Mouse (Mus musculus): Measurements from ENCODE around the gene Snca. TPM values are rescaled to one million over a fixed set of nuclear protein-coding genes. Genes with fewer than 3 reads are reported as not detected.

Gene Snca
- polyA plus RNA-seq, 1 experiment from 2014 or later: 43.3 TPM

DNA sequence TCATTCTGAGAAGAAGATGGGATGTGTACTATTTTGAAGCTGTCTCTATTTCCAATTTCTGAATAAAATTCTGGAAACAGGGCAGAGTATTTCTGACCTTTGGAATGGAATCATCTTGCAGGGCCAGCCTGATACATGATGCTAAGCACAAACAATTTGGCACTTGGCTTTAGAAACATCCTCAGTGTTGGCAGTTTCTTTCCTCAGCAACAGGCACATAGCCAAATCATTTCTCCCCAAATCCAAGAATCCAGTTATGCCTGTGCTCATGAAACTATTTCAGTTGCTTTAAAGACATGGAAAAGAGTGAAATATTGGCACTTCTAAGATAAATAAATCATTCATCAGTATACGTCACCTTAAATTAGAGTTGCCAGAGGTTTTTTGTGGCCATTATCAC, 57.8 kb downstream of the Snca start:
- Histone ChIP-seq H3K4me2 (replicated peaks) (no peak overlapping the region), H3K27me3 (no peaks in the 10 kb centered on the region)
- no peak for ATAC-seq (ENCODE audit: low FRiP score)

DNA sequence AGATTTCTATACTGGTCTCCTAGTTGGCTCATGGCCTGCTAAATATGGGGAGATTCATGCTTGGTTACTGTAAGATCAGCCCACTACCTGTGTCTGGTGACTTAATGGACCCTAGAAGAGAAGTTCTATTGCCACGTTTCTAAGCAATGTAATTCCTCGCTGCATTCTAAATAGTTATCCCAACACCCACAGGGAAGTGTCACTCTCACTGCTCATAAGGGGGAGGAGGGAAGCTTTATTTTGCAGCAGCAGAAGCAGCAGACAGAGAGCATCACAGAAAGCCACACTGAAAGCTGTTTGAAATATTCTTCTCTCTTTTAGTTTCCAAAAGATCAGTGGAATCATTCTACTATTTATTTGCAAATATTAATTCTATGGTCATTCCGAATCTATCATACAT, 64.0 kb downstream of the Snca start:
- Histone ChIP-seq H3K27me3 (no peaks in the 10 kb centered on the region), H3K36me3 (no peaks in the 10 kb centered on the region), H3K4me1 (no peaks in the 10 kb centered on the region), H3K4me2 (replicated peaks) (no peak overlapping the region), H3K9ac (no peak overlapping the region), H3K4me3 (no peak overlapping the region), H3K27ac (no peak overlapping the region), H3K9me3 (replicated peaks) (no peaks in the 10 kb centered on the region)
- no peak for ATAC-seq (ENCODE audit: low FRiP score)
- 75% methylated on average over 3 of the region's 3 CpGs for WGBS

More for the DNA sequence above, 57.8 kb downstream of the Snca start:
- Histone ChIP-seq H3K36me3 (no peaks in the 10 kb centered on the region), H3K9ac (no peak overlapping the region), H3K9me3 (replicated peaks) (no peaks in the 10 kb centered on the region), H3K4me1 (no peaks in the 10 kb centered on the region), H3K4me3 (no peak overlapping the region), H3K27ac (no peak overlapping the region)
- WGBS: 94% methylated on average over 1 of the region's 1 CpGs

DNA sequence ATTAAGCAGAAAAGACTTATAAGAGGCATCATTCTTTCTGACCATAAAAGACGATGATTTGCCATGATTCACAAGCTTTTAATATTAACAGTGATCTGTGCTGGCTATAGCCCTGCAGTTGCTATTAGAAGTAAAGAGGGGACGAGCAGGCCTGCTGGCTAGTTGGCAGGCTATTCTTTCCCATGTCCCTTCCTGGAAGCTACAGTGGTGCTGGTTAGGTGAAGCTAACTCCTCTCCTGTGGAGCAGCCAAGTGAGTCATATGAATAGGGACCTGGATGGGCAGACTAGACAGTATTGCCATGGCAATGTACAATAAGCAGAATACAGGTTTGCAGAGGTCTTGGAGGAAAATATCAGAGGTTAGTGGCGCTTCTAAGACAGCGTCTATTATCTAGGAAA, 66.8 kb downstream of the Snca start:
- ATAC-seq (ENCODE audit: low FRiP score): no peak
- H3K4me2 ChIP-seq (replicated peaks): no peak overlapping the region
- 89% methylated on average over 4 of the region's 4 CpGs for WGBS

DNA sequence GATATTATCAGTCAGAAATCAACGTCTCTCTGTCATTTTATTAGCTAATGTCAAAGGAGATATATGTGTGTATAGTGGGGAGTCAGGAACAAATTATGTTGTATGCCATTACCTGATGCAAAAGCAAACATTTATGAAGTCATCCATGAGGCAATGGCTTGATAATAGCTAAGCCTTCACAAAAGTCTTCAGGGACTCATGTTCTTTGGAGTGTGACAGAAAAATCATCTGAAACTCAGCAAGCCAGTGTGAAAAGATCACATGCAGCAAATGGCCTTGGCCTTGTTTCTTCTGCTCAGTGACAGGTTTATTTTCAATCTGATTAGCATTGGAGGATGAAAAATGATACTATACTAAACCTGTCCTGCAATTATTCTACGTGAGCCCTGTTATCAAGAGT, 67.9 kb downstream of the Snca start:
- Histone ChIP-seq H3K4me1 (no peaks in the 10 kb centered on the region), H3K27me3 (no peaks in the 10 kb centered on the region), H3K4me3 (no peak overlapping the region), H3K36me3 (no peaks in the 10 kb centered on the region), H3K9me3 (replicated peaks) (no peaks in the 10 kb centered on the region), H3K27ac (no peak overlapping the region), H3K9ac (no peak overlapping the region), H3K4me2 (replicated peaks) (no peak overlapping the region)
- ATAC-seq (ENCODE audit: low FRiP score): peak; percentile 72
- 57% methylated on average over 2 of the region's 2 CpGs for WGBS

More for the DNA sequence above, 66.8 kb downstream of the Snca start:
- H3K4me1 ChIP-seq: no peaks in the 10 kb centered on the region
- no peaks in the 10 kb centered on the region for H3K36me3 ChIP-seq
- H3K27ac ChIP-seq: no peak overlapping the region
- H3K9me3 ChIP-seq (replicated peaks): no peaks in the 10 kb centered on the region
- H3K4me3 ChIP-seq: no peak overlapping the region
- no peaks in the 10 kb centered on the region for H3K27me3 ChIP-seq
- H3K9ac ChIP-seq: no peak overlapping the region

DNA sequence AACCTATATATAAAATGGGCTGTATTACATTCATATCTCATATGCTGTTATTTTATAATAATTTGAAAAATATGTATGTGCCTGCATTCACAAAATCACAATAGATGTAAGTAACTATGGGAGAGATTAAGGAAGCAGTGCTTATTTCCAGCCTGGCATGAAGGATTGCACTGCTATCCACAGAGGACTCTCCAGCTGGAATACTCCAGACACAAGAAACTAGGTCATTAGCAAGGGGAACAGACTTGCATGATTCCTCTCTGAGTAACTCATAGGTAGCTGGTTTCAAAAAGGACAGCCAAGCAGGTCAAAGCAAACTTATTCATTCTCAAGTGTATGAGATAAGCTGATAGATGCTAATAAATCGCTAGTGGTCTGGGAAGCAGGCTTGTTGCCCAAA, 74.7 kb downstream of the Snca start:
- Histone ChIP-seq H3K27ac (no peak overlapping the region), H3K27me3 (no peaks in the 10 kb centered on the region), H3K4me3 (no peak overlapping the region), H3K4me1 (no peaks in the 10 kb centered on the region), H3K9me3 (replicated peaks) (no peaks in the 10 kb centered on the region), H3K36me3 (no peaks in the 10 kb centered on the region), H3K4me2 (replicated peaks) (no peak overlapping the region), H3K9ac (no peak overlapping the region)
- WGBS: 97% methylated on average over 1 of the region's 1 CpGs
- ATAC-seq (ENCODE audit: low FRiP score): no peak

DNA sequence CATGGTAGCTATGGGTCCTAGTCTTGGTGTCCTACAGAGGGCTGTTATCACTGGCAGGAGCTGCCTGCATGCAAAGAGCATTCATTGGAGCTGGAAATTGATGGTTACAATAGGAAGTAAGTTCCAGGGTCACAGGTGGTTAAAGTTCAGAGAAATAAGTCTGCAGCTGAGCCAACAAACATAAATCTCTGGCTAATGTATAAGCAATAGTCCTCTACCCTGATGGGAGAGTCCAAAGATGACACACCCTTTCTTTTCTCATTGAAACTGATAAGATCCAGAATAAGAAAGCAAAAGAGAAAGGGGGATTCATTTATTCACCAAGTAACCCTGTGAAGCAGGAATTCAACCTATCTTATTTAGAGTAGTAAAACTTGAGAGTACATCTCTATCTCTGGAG, 83.7 kb downstream of the Snca start:
- Histone ChIP-seq H3K9ac (no peak overlapping the region), H3K9me3 (replicated peaks) (no peaks in the 10 kb centered on the region)
- no peak for ATAC-seq (ENCODE audit: low FRiP score)

DNA sequence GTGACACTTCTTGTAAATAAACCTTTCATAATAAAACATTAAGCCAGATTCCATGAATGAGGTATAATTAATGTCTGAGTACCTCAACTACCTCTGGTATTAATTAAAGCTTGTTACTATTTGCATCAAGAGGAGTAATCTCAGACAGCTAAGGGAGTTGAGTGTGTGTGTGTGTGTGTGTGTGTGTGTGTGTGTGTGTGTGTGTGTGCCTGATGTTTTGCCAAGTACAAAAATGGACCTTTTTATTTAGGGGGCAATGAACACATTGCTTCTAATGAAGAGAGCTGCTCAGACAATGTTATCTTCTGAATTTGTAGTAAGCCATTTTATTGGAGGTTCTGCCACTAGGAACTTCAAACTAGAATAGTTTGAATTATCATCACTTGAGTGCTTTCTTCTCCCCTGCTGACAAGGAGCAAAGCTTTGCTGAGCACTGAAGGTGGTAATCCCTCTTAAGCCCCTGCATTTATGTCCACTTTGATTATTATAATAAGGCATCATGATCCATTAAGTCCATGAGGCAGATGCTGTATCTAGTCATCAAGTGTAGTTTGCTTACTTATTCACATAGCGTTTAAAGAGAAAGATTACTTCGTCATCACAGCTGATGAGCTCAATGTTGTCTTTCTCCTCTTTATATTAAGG, 88.1 kb downstream of the Snca start:
- H3K27ac ChIP-seq: no peak overlapping the region
- no peak for ATAC-seq (ENCODE audit: low FRiP score)
- 86% methylated on average over 2 of the region's 2 CpGs for WGBS
- no peak overlapping the region for H3K4me3 ChIP-seq
- H3K4me2 ChIP-seq (replicated peaks): no peak overlapping the region
- H3K36me3 ChIP-seq: no peaks in the 10 kb centered on the region
- no peaks in the 10 kb centered on the region for H3K9me3 ChIP-seq (replicated peaks)
- H3K9ac ChIP-seq: no peak overlapping the region
- H3K4me1 ChIP-seq: no peaks in the 10 kb centered on the region
- H3K27me3 ChIP-seq: no peaks in the 10 kb centered on the region

More for the DNA sequence above, 83.7 kb downstream of the Snca start:
- Histone ChIP-seq H3K27me3 (no peaks in the 10 kb centered on the region), H3K4me3 (no peak overlapping the region), H3K4me2 (replicated peaks) (no peak overlapping the region), H3K36me3 (no peaks in the 10 kb centered on the region), H3K27ac (no peak overlapping the region), H3K4me1 (no peaks in the 10 kb centered on the region)

DNA sequence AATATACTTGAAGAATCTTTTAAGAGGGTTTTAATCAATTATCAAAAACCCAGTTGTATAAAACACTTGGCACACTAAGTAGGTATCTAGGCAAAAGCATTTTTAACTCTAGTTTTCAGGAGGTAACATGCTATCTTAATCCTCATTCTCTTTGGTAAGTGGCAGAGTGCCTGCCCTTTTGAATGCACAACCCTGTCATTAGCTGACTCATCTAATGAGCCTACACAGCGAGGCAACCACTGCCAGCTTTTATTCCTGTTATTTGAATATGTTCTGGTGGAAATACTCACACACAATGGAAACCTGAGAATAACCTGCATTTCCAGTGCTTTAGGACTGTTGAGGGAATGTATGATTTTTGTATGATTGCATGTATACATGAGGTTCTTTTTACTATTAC, 89.9 kb downstream of the Snca start:
- Histone ChIP-seq H3K9me3 (replicated peaks) (no peaks in the 10 kb centered on the region), H3K4me3 (no peak overlapping the region), H3K36me3 (no peaks in the 10 kb centered on the region), H3K27ac (no peak overlapping the region), H3K4me2 (replicated peaks) (no peak overlapping the region), H3K27me3 (no peaks in the 10 kb centered on the region), H3K4me1 (no peaks in the 10 kb centered on the region), H3K9ac (no peak overlapping the region)
- WGBS: 65% methylated on average over 1 of the region's 1 CpGs
- no peak for ATAC-seq (ENCODE audit: low FRiP score)

DNA sequence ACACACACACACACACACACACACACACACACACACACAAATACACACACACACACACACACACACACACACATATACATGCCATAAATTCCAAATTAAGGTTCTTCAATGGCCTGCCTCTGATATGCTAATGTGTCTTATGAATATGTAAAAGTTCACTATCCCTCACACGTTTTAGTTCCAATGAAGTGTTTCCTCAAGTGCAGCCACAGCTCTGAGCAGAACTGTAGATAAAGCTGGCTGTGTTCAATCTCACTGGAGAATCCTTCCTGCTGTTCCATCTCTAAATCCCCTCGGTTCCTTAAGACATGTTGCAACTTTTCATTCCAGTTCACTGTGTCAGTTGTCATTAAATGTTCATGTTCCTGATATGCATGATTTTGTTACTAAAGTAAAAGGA, 98.5 kb downstream of the Snca start:
- WGBS: 50% methylated on average over 2 of the region's 2 CpGs
- ATAC-seq (ENCODE audit: low FRiP score): no peak

DNA sequence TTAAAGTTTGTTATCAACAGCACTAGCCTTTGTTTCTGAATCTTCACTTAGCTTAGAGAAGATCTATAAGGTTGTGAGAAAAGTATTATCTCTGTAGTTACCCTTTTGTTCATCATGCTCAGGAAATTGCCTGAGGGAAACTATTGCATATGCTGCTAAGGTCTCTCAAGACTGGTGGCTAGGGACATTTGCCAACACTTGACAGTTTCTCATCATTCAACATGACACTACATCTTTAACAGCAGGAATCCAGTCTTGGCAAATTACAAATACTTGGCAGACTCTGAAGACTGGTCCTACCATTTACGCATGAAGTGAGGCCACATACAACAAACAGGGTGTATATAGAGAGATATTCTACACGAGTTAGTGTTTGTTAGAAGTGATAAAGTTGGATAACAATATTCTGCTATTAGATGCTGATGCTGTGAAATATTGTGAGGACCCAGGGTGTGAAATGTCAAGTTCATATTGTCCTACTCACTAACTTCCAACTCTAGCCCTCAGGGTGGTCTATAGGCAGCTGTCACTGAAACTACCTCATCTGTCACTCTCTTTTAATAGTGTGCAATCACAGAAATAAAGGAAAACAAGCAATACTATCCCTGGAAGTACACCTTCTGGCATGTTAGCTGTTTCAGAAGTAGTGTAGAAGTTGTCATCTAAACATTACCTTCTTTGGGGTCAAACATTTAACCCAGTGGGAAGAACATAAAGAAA, 105.4 kb downstream of the Snca start:
- WGBS: 80% methylated on average over 2 of the region's 2 CpGs
- H3K9ac ChIP-seq: no peak overlapping the region
- H3K9me3 ChIP-seq (replicated peaks): no peaks in the 10 kb centered on the region
- no peak overlapping the region for H3K4me3 ChIP-seq
- ATAC-seq (ENCODE audit: low FRiP score): no peak
- no peak overlapping the region for H3K4me2 ChIP-seq (replicated peaks)
- H3K36me3 ChIP-seq: no peaks in the 10 kb centered on the region
- H3K27ac ChIP-seq: no peak overlapping the region
- H3K4me1 ChIP-seq: no peaks in the 10 kb centered on the region
- H3K27me3 ChIP-seq: no peaks in the 10 kb centered on the region

More for the DNA sequence above, 98.5 kb downstream of the Snca start:
- no peak overlapping the region for H3K4me3 ChIP-seq
- H3K27me3 ChIP-seq: no peaks in the 10 kb centered on the region
- no peaks in the 10 kb centered on the region for H3K36me3 ChIP-seq
- no peak overlapping the region for H3K27ac ChIP-seq
- H3K4me2 ChIP-seq (replicated peaks): no peak overlapping the region
- no peak overlapping the region for H3K9ac ChIP-seq
- H3K9me3 ChIP-seq (replicated peaks): no peaks in the 10 kb centered on the region
- H3K4me1 ChIP-seq: no peaks in the 10 kb centered on the region

DNA sequence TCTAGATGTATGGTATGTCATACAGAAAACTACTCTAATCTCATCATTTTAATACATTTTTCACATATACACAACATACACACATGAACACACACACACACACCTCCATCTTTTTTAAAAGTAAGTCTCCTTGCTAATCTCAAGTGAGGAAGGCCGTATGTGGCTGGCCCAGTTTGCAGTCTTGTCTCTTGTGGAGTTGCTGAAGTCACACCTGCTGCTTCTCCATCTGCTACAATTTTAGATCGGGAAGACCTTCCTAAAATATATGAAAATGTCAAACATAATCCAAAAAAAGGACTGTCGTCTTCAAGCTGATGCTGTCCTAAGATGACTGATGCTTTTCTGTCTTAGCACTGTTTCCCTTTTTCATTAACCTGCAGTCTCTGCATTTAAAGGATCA, 112.1 kb downstream of the Snca start:
- no peak overlapping the region for H3K4me3 ChIP-seq
- no peaks in the 10 kb centered on the region for H3K9me3 ChIP-seq (replicated peaks)
- no peaks in the 10 kb centered on the region for H3K36me3 ChIP-seq
- H3K27ac ChIP-seq: no peak overlapping the region
- 89% methylated on average over 3 of the region's 3 CpGs for WGBS
- no peaks in the 10 kb centered on the region for H3K4me1 ChIP-seq
- no peak overlapping the region for H3K9ac ChIP-seq
- no peak for ATAC-seq (ENCODE audit: low FRiP score)
- no peak overlapping the region for H3K4me2 ChIP-seq (replicated peaks)
- H3K27me3 ChIP-seq: no peaks in the 10 kb centered on the region

DNA sequence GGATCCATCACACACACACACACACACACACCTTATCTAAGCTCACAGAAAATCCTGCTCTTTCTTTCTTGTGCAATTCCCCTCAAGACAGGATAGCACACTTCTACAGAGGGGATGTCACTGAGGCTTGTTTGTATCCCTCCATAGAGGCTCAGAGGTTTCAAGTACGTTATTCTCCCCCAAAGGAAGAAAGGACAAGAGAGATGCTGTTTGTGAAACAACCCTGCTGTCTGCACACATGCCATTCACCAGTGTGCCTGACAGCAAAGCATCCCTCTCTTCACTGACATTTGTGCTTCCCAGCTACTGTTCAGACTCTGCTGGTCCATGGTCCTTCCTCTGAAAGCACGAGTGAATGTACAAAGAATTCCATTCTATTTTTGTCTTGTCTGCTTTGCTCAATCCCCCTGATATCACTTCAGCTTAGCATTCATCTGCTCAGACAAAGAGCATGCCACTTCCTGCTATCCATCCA, 119.6 kb downstream of the Snca start:
- Histone ChIP-seq H3K4me3 (no peak overlapping the region), H3K9me3 (replicated peaks) (no peaks in the 10 kb centered on the region), H3K27ac (peak overlapping the region; percentile 70), H3K4me1 (peaks cover 4% of the 10 kb centered on the region), H3K27me3 (no peaks in the 10 kb centered on the region), H3K36me3 (no peaks in the 10 kb centered on the region), H3K4me2 (replicated peaks) (no peak overlapping the region), H3K9ac (no peak overlapping the region)
- peak; percentile 54; the same call in 1 of the 2 replicates for ATAC-seq (ENCODE audit: low FRiP score)
- 20% methylated on average over 2 of the region's 2 CpGs for WGBS

DNA sequence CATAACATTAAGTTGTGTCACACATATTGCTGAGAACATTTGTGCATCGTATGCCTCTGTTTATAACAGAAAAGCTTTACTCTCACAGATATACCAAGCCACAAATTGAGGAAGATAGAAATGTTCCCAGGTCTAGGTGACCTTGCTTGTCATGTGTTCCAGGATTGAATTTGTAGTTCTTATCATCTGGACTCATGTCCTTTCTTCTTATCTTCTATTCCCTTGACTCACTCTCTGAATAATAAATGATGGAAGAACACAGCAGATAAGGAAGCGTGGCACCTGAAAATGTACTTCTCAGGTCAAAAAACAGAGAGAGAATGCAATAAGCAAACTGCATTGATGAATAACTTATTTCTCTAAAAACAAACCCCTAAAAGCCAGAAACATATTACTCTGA, 131.6 kb downstream of the Snca start:
- H3K4me3 ChIP-seq: no peak overlapping the region
- H3K4me2 ChIP-seq (replicated peaks): no peak overlapping the region
- no peaks in the 10 kb centered on the region for H3K9me3 ChIP-seq (replicated peaks)
- no peaks in the 10 kb centered on the region for H3K4me1 ChIP-seq
- ATAC-seq (ENCODE audit: low FRiP score): no peak
- no peaks in the 10 kb centered on the region for H3K27me3 ChIP-seq
- H3K27ac ChIP-seq: no peak overlapping the region
- 81% methylated on average over 2 of the region's 2 CpGs for WGBS
- no peaks in the 10 kb centered on the region for H3K36me3 ChIP-seq
- H3K9ac ChIP-seq: no peak overlapping the region

Measured in hindbrain, embryonic 12.5 days (tissue).